ENCODE assay signal across 8 mouse cellular contexts in the genomic region with DNA sequence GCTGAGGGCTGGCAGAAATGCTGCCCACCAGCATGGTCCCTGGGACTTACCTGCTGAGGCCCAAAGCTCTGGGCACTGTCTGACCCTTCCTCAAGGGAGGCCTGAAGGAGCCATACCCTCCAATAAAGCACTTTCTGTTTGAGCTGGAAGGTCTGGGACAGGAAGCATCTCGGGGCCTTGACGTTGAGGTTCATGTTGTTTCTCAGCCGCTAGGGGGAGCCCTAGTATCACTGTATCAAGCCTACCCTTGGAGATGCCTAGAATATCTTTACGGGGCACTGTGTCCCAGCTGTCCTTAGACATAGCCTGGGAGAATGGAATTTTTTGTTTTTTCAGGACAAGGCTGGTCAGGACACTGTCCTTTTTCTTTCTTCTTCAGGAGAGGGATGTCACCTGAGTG. TPM values are rescaled to one million over a fixed set of nuclear protein-coding genes. Genes with fewer than 3 reads are reported as not detected.
DNase-seq lines count a peak whose midpoint lies in the region; ATAC-seq and TF ChIP-seq lines count a peak whose summit lies in the region.

No protein-coding gene starts in this region.

- no peaks in the 10 kb centered on the region for H3K27me3 ChIP-seq in hindbrain, postnatal 0 days (ENCODE audit: insufficient read depth, low read length)
- no peaks in the 10 kb centered on the region for H3K27me3 ChIP-seq in midbrain, embryonic 10.5 days (ENCODE audit: low read depth, poor library complexity, severe bottlenecking)
- H3K27me3 ChIP-seq in small intestine, adult 2 months (ENCODE audit: control insufficient read depth, insufficient read depth, low read length), result no peaks in the 10 kb centered on the region

- H3K4me1 ChIP-seq in hindbrain, postnatal 0 days (ENCODE audit: insufficient read depth, low read length), result no peaks in the 10 kb centered on the region
- peaks cover 2% of the 10 kb centered on the region for H3K4me1 ChIP-seq in midbrain, embryonic 10.5 days
- no peaks in the 10 kb centered on the region; the same call in 1 of the 2 replicates for H3K4me1 ChIP-seq in small intestine, adult 2 months (ENCODE audit: control insufficient read depth, insufficient read depth, insufficient read length, low read length)

- no peak overlapping the region for H3K9ac ChIP-seq in hindbrain, postnatal 0 days (replicated peaks; ENCODE audit: low read length)

- H3K4me2 ChIP-seq in hindbrain, postnatal 0 days (ENCODE audit: low read depth, low read length), result no peak overlapping the region

- H3K4me3 ChIP-seq in hindbrain, postnatal 0 days (ENCODE audit: low read length), result no peak overlapping the region
- H3K4me3 ChIP-seq in midbrain, embryonic 10.5 days, result no peak overlapping the region
- H3K4me3 ChIP-seq in small intestine, adult 2 months (ENCODE audit: low read depth, low read length), result no peak overlapping the region

- intact Hi-C loops in left cerebral cortex, postnatal 36 days (cut with DNase I), result loop anchor here (5.0 kb wide), 1 partner anchor 43 kb away; no protein-coding TSS in a partner anchor

- TF ChIP-seq CTCF in hindbrain, postnatal 0 days (IDR thresholded peaks at IDR 0.05; ENCODE audit: low read depth), result peak; percentile 93
- peak; percentile 88 for TF ChIP-seq CTCF in small intestine, adult 2 months (IDR thresholded peaks at IDR 0.05; ENCODE audit: extremely low read depth, insufficient read length, insufficient replicate concordance, low read depth, low read length)

- peak; percentile 83 for ATAC-seq in frontal cortex, adult (ENCODE audit: low TSS enrichment)
- peak; percentile 70 for ATAC-seq in hindbrain, postnatal 0 days

- DNase-seq in left cerebral cortex, adult 11 months (ENCODE audit: low spot score), result peak; percentile 66
- DNase-seq in left cerebral cortex, adult 8-10 months (ENCODE audit: low spot score in 2 of 2), result no peak
- DNase-seq in cerebellum, adult 9-10 months, result peak; percentile 75
- peak; percentile 89 for DNase-seq in hindbrain, postnatal 0 days (ENCODE audit: low spot score)
- peak; percentile 63 to 76 for DNase-seq in left cerebral cortex, postnatal 36 days (ENCODE audit: low spot score in 2 of 2)
- peak; percentile 73 for DNase-seq in midbrain, embryonic 10.5 days (ENCODE audit: low spot score)

- TF ChIP-seq POLR2A in small intestine, adult 2 months (IDR thresholded peaks at IDR 0.05; ENCODE audit: low read depth, low read length), result no peak

- no peaks in the 10 kb centered on the region for H3K9me3 ChIP-seq in hindbrain, postnatal 0 days (ENCODE audit: low read length)
- H3K9me3 ChIP-seq in midbrain, embryonic 10.5 days (replicated peaks), result no peaks in the 10 kb centered on the region

- peaks cover 25% of the 10 kb centered on the region for H3K36me3 ChIP-seq in hindbrain, postnatal 0 days (ENCODE audit: insufficient read depth, low read length)
- peaks cover 70% of the 10 kb centered on the region for H3K36me3 ChIP-seq in midbrain, embryonic 10.5 days
- peaks cover 14% of the 10 kb centered on the region for H3K36me3 ChIP-seq in small intestine, adult 2 months (ENCODE audit: control insufficient read depth, insufficient read depth, low read length)

- no peak overlapping the region for H3K27ac ChIP-seq in hindbrain, postnatal 0 days
- no peak overlapping the region for H3K27ac ChIP-seq in midbrain, embryonic 10.5 days (replicated peaks)
- H3K27ac ChIP-seq in small intestine, adult 2 months (ENCODE audit: insufficient read depth, low read depth, low read length), result no peak overlapping the region

- 4% methylated on average over 4 of the region's 4 CpGs for WGBS in hindbrain, postnatal 0 days
- 8% methylated on average over 4 of the region's 4 CpGs for WGBS in midbrain, embryonic 10.5 days
- WGBS in small intestine, adult 2 months, result under 1% methylated on average over 4 of the region's 4 CpGs

RNA-seq across cellular contexts. Expression of a gene that starts 6.3 kb away (rescaled TPM):
- 10 to 100 TPM; 28.1 to 37.1 (median 34.4) TPM for total RNA-seq in left cerebral cortex, adult 8-10 months (2022)
- 72.0 and 75.7 TPM in 2 replicates for total RNA-seq in hindbrain, postnatal 0 days (2014; rRNA removed)
- 58.5 and 60.4 TPM in 2 replicates for polyA plus RNA-seq in hindbrain, postnatal 0 days (2015; fragmentation: Nextera tagmentation; extraction: Ambion mirVana)
- 10 to 100 TPM; 32.7 to 38.1 TPM for total RNA-seq in left cerebral cortex, postnatal 36 days (2021)
- polyA plus RNA-seq in midbrain, embryonic 10.5 days (2016; fragmentation: Nextera tagmentation; extraction: Ambion mirVana), result 39.6 and 39.8 TPM in 2 replicates
- 11.0 and 14.6 TPM in 2 replicates for polyA plus RNA-seq in small intestine, adult 2 months (2012; rRNA removed)

RNA-seq across cellular contexts. Expression of a gene that starts 14.3 kb away (rescaled TPM):
- total RNA-seq in left cerebral cortex, adult 8-10 months (2022), result 10 to 100 TPM; 49.9 to 64.9 (median 51.2) TPM
- total RNA-seq in hindbrain, postnatal 0 days (2014; rRNA removed), result 6.5 and 9.1 TPM in 2 replicates
- polyA plus RNA-seq in hindbrain, postnatal 0 days (2015; fragmentation: Nextera tagmentation; extraction: Ambion mirVana), result 4.6 and 6.8 TPM in 2 replicates
- 10 to 100 TPM; 40.4 to 44.2 TPM for total RNA-seq in left cerebral cortex, postnatal 36 days (2021)
- polyA plus RNA-seq in midbrain, embryonic 10.5 days (2016; fragmentation: Nextera tagmentation; extraction: Ambion mirVana), result 0.84 and 0.88 TPM in 2 replicates
- 1.8 and 3.4 TPM in 2 replicates for polyA plus RNA-seq in small intestine, adult 2 months (2012; rRNA removed)

RNA-seq across cellular contexts. Expression of a gene that starts 25.2 kb away (rescaled TPM):
- total RNA-seq in left cerebral cortex, adult 8-10 months (2022), result 100 to 1,000 TPM; 149 to 184 (median 161) TPM
- total RNA-seq in hindbrain, postnatal 0 days (2014; rRNA removed), result 183 and 208 TPM in 2 replicates
- polyA plus RNA-seq in hindbrain, postnatal 0 days (2015; fragmentation: Nextera tagmentation; extraction: Ambion mirVana), result 96.5 and 101 TPM in 2 replicates
- 100 to 1,000 TPM; 149 to 153 TPM for total RNA-seq in left cerebral cortex, postnatal 36 days (2021)
- polyA plus RNA-seq in midbrain, embryonic 10.5 days (2016; fragmentation: Nextera tagmentation; extraction: Ambion mirVana), result 203 and 242 TPM in 2 replicates
- polyA plus RNA-seq in small intestine, adult 2 months (2012; rRNA removed), result 31.2 and 39.0 TPM in 2 replicates

RNA-seq across cellular contexts. Expression of a gene that starts 57.1 kb away (rescaled TPM):
- total RNA-seq in left cerebral cortex, adult 8-10 months (2022), result 1 to 10 TPM in 1 of 4 experiments, under 1 TPM in 1, not detected in 2; 0.77 to 1.4 TPM
- 0.63 TPM in 1 of 2 replicates, not detected in the other for total RNA-seq in hindbrain, postnatal 0 days (2014; rRNA removed)
- 0.13 and 0.44 TPM in 2 replicates for polyA plus RNA-seq in hindbrain, postnatal 0 days (2015; fragmentation: Nextera tagmentation; extraction: Ambion mirVana)
- not detected for total RNA-seq in left cerebral cortex, postnatal 36 days (2021)
- polyA plus RNA-seq in midbrain, embryonic 10.5 days (2016; fragmentation: Nextera tagmentation; extraction: Ambion mirVana), result 0.12 and 0.14 TPM in 2 replicates
- polyA plus RNA-seq in small intestine, adult 2 months (2012; rRNA removed), result 0.86 and 1.1 TPM in 2 replicates

RNA-seq across cellular contexts. Expression of a gene that starts 58.8 kb away (rescaled TPM):
- under 1 TPM in 3 of 4 experiments, not detected in 1; 0.23 to 0.97 (median 0.37) TPM for total RNA-seq in left cerebral cortex, adult 8-10 months (2022)
- 0.14 and 0.99 TPM in 2 replicates for total RNA-seq in hindbrain, postnatal 0 days (2014; rRNA removed)
- polyA plus RNA-seq in hindbrain, postnatal 0 days (2015; fragmentation: Nextera tagmentation; extraction: Ambion mirVana), result 0.05 and 0.30 TPM in 2 replicates
- total RNA-seq in left cerebral cortex, postnatal 36 days (2021), result under 1 TPM in 1 of 2 experiments, not detected in 1; 0.25 TPM
- polyA plus RNA-seq in midbrain, embryonic 10.5 days (2016; fragmentation: Nextera tagmentation; extraction: Ambion mirVana), result 0.12 and 0.19 TPM in 2 replicates
- polyA plus RNA-seq in small intestine, adult 2 months (2012; rRNA removed), result 0.27 and 0.34 TPM in 2 replicates

Comparison
In these comparisons a context has a peak if more than half of its experiments do, and no peak if none do; other contexts are left out.
1. DNase-seq: peak in left cerebral cortex, adult 11 months (single experiment), cerebellum, adult 9-10 months (single experiment), hindbrain, postnatal 0 days (single experiment), left cerebral cortex, postnatal 36 days (2 of 2) and midbrain, embryonic 10.5 days (single experiment); none in left cerebral cortex, adult 8-10 months (0 of 2).